ENCODE assay signal across 8 mouse cellular contexts in the genomic region with DNA sequence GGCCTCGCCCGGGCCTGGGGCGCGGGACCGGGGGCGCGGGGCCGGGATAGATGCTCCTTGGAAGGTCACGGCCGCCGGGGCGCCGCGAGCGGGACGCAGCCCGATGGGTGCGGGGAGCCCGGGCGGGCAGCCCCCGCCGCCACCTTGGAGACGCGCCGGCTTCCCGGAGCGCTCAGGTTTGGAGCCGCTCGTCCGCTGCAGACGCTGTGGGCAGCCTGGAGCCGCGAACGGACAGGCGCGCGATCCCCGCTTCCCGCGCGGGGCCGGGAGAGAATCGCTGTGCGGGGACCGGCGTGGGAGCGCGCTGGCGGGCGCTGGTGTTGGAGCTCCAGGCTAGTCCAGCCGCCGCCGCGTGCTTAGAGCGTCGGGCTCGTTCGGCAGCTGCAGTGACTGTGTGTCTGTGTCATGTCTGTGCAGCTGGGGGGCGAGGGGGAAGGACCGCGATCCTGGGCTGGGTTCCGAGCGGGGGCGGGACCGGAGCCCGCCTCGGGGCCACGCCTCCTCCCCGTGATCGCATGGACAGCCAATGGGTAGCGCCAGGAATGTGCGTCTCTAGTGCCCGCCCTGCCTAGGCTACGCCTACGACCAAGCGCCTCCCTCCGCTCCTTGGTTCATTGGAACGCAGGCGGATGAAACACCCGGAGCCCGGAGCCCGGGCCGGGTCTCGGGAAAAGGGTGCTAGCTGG. TPM values are rescaled to one million over a fixed set of nuclear protein-coding genes. Genes with fewer than 3 reads are reported as not detected.
DNase-seq lines count a peak whose midpoint lies in the region; ATAC-seq lines count a peak whose summit lies in the region.

Large1 (minus strand) TSS at position 433 of the 686 bp plus-strand sequence.

- H3K9ac ChIP-seq in forebrain, embryonic 11.5 days (ENCODE audit: low read length): peak within 1 kb of the TSS; percentile 93
- H3K9ac ChIP-seq in heart, embryonic 15.5 days: peak within 1 kb of the TSS; percentile 82
- H3K9ac ChIP-seq in liver, embryonic 12.5 days: peak within 1 kb of the TSS; percentile 68

- H3K4me2 ChIP-seq in forebrain, embryonic 11.5 days (ENCODE audit: low read depth, low read length, severe bottlenecking): peak within 1 kb of the TSS; percentile 79
- peak within 1 kb of the TSS; percentile 84 for H3K4me2 ChIP-seq in heart, embryonic 15.5 days
- H3K4me2 ChIP-seq in liver, embryonic 12.5 days: peak within 1 kb of the TSS; percentile 95

- under 1% methylated on average over 66 of the region's 84 CpGs for WGBS in forebrain, embryonic 11.5 days
- WGBS in heart, embryonic 15.5 days: under 1% methylated on average over 75 of the region's 84 CpGs
- WGBS in liver, embryonic 12.5 days (ENCODE audit: insufficient replicate concordance): 4% methylated on average over 67 of the region's 84 CpGs

- H3K9me3 ChIP-seq in forebrain, embryonic 11.5 days (ENCODE audit: control insufficient read depth, low read length): no peaks in the 10 kb centered on the region
- H3K9me3 ChIP-seq in heart, embryonic 15.5 days (replicated peaks): no peaks in the 10 kb centered on the region
- no peaks in the 10 kb centered on the region for H3K9me3 ChIP-seq in liver, embryonic 12.5 days (replicated peaks)

- H3K27ac ChIP-seq in forebrain, embryonic 11.5 days (ENCODE audit: low read depth, low read length): peak within 1 kb of the TSS; percentile 85
- H3K27ac ChIP-seq in heart, embryonic 15.5 days: peak within 1 kb of the TSS; percentile 93
- H3K27ac ChIP-seq in liver, embryonic 12.5 days: peak within 1 kb of the TSS; percentile 69

- H3K4me1 ChIP-seq in forebrain, embryonic 11.5 days (replicated peaks; ENCODE audit: control insufficient read depth, insufficient read depth, low read length): peaks cover 9% of the 10 kb centered on the region; the same call in 1 of the 2 replicates
- H3K4me1 ChIP-seq in heart, embryonic 15.5 days (replicated peaks): peaks cover 26% of the 10 kb centered on the region
- H3K4me1 ChIP-seq in liver, embryonic 12.5 days: peaks cover 24% of the 10 kb centered on the region

- no peaks in the 10 kb centered on the region for H3K36me3 ChIP-seq in forebrain, embryonic 11.5 days (ENCODE audit: control insufficient read depth, insufficient read depth, low read length)
- no peaks in the 10 kb centered on the region for H3K36me3 ChIP-seq in heart, embryonic 15.5 days
- H3K36me3 ChIP-seq in liver, embryonic 12.5 days: no peaks in the 10 kb centered on the region
- no peaks in the 10 kb centered on the region for H3K36me3 ChIP-seq in splenic B cell, adult 2 months (ENCODE audit: control insufficient read depth, insufficient read depth, low read length, poor library complexity, severe bottlenecking)

- no peaks in the 10 kb centered on the region for H3K27me3 ChIP-seq in forebrain, embryonic 11.5 days (ENCODE audit: control insufficient read depth, insufficient read depth, low read length)
- H3K27me3 ChIP-seq in heart, embryonic 15.5 days: no peaks in the 10 kb centered on the region
- H3K27me3 ChIP-seq in liver, embryonic 12.5 days (replicated peaks): peaks cover 48% of the 10 kb centered on the region
- no peaks in the 10 kb centered on the region for H3K27me3 ChIP-seq in splenic B cell, adult 2 months (ENCODE audit: control insufficient read depth, insufficient read depth, low read length, poor library complexity, severe bottlenecking)

- peak within 1 kb of the TSS; percentile 84 for H3K4me3 ChIP-seq in forebrain, embryonic 11.5 days (ENCODE audit: low read depth, low read length)
- peak within 1 kb of the TSS; percentile 82 for H3K4me3 ChIP-seq in heart, embryonic 15.5 days
- peak within 1 kb of the TSS; percentile 67 for H3K4me3 ChIP-seq in liver, embryonic 12.5 days

- ATAC-seq in forebrain, embryonic 11.5 days (replicated peaks; ENCODE audit: low FRiP score): peak; percentile 98
- peak; percentile 100 for ATAC-seq in heart, embryonic 15.5 days (replicated peaks; ENCODE audit: insufficient number of reproducible peaks, insufficient read depth, low FRiP score, low read depth)
- peak; percentile 99 for ATAC-seq in liver, embryonic 12.5 days

- peak; percentile 84 for DNase-seq in CD4-positive, CD25-positive, alpha-beta regulatory T cell, adult 2 months (ENCODE audit: low read depth, low spot score)
- peak; percentile 71 for DNase-seq in c-Kit-positive CD71-positive TER-119-positive erythroid progenitor cells, embryonic 14.5 days (ENCODE audit: low spot score)
- DNase-seq in forebrain, embryonic 11.5 days (ENCODE audit: low spot score): peak; percentile 98
- DNase-seq in kidney, postnatal 14 days: peak; percentile 99
- DNase-seq in naive thymus-derived CD4-positive, alpha-beta T cell, adult 2 months (ENCODE audit: low read depth): peak; percentile 79
- peak; percentile 79 for DNase-seq in splenic B cell, adult 2 months (ENCODE audit: low read depth, low spot score)

RNA-seq across cellular contexts. Expression of gene Large1, which starts in this region (rescaled TPM):
- polyA plus RNA-seq in forebrain, embryonic 11.5 days (2014; fragmentation: Nextera tagmentation; extraction: Ambion mirVana): 9.4 and 9.8 TPM in 2 replicates
- 6.4 and 6.6 TPM in 2 replicates for polyA plus RNA-seq in heart, embryonic 15.5 days (2015; fragmentation: Nextera tagmentation; extraction: Ambion mirVana)
- 2.1 and 2.5 TPM in 2 replicates for polyA plus RNA-seq in liver, embryonic 12.5 days (2016; fragmentation: Nextera tagmentation; extraction: Ambion mirVana)

Comparison
In these comparisons a context has a peak if more than half of its experiments do, and no peak if none do; other contexts are left out.
1. Peak in every context shown above with its lines: DNase-seq, ATAC-seq, H3K4me3 ChIP-seq and H3K27ac ChIP-seq.